Mouse (Mus musculus): ENCODE results near the gene Map3k6. TPM values are rescaled to one million over a fixed set of nuclear protein-coding genes. Genes with fewer than 3 reads are reported as not detected.

The Map3k6 gene
- polyA plus RNA-seq, 1 experiment from 2014 or later, result 1.7 TPM

GRCm38 (mm10) chr4:133299701-133300100, 59.1 kb downstream of the Map3k6 start:
- no peak overlapping the region for H3K4me3 ChIP-seq
- WGBS, result 57% methylated on average over 5 of the region's 5 CpGs
- no peak for DNase-seq (ENCODE audit: low spot score)
- peaks cover 63% of the 10 kb centered on the region for H3K36me3 ChIP-seq
- peaks cover 5% of the 10 kb centered on the region; the same call in 1 of the 2 replicates for H3K27me3 ChIP-seq (ENCODE audit: low read depth, poor library complexity, severe bottlenecking)
- no peaks in the 10 kb centered on the region for H3K9me3 ChIP-seq (replicated peaks)
- no peak overlapping the region for H3K27ac ChIP-seq
- H3K4me1 ChIP-seq, result peaks cover 24% of the 10 kb centered on the region

GRCm38 (mm10) chr4:133300421-133300820, 59.8 kb downstream of the Map3k6 start:
- Histone ChIP-seq H3K4me3 (no peak overlapping the region), H3K9me3 (replicated peaks) (no peaks in the 10 kb centered on the region), H3K4me1 (peaks cover 24% of the 10 kb centered on the region), H3K27ac (no peak overlapping the region), H3K36me3 (peaks cover 57% of the 10 kb centered on the region), H3K27me3 (ENCODE audit: low read depth, poor library complexity, severe bottlenecking) (no peaks in the 10 kb centered on the region)
- 85% methylated on average over 11 of the region's 11 CpGs for WGBS
- DNase-seq (ENCODE audit: low spot score), result no peak

GRCm38 (mm10) chr4:133301802-133302201, 61.2 kb downstream of the Map3k6 start:
- 23% methylated on average over 4 of the region's 4 CpGs for WGBS
- Histone ChIP-seq H3K27me3 (ENCODE audit: low read depth, poor library complexity, severe bottlenecking) (no peaks in the 10 kb centered on the region), H3K36me3 (peaks cover 52% of the 10 kb centered on the region), H3K4me3 (no peak overlapping the region), H3K9me3 (replicated peaks) (no peaks in the 10 kb centered on the region), H3K4me1 (peaks cover 24% of the 10 kb centered on the region), H3K27ac (peak overlapping the region; percentile 33; the same call in 1 of the 2 replicates)
- DNase-seq (ENCODE audit: low spot score), result peak; percentile 90

Small RNA genes lying within 50 kb of the gene (microRNA-seq; reads per million reads assigned to microRNA genes)
- gene Mir7017, result 1.5 reads per million

Other genes with a start within 250 kb of the Map3k6 start
- gene Ahdc1, start 229.6 kb upstream of the Map3k6 start, polyA plus RNA-seq (2016; fragmentation: Nextera tagmentation; extraction: Ambion mirVana), result 13.0 and 13.8 TPM in 2 replicates
- gene Wasf2, start 110.3 kb upstream of the Map3k6 start, polyA plus RNA-seq (2016; fragmentation: Nextera tagmentation; extraction: Ambion mirVana), result 62.9 and 73.7 TPM in 2 replicates
- 3.1 and 4.1 TPM in 2 replicates for gene Cd164l2, start 28.7 kb upstream of the Map3k6 start, polyA plus RNA-seq (2016; fragmentation: Nextera tagmentation; extraction: Ambion mirVana)
- gene Gpr3, start 28.3 kb upstream of the Map3k6 start, polyA plus RNA-seq (2016; fragmentation: Nextera tagmentation; extraction: Ambion mirVana), result 0.51 and 0.72 TPM in 2 replicates
- gene Sytl1, start 22.3 kb downstream of the Map3k6 start, polyA plus RNA-seq (2016; fragmentation: Nextera tagmentation; extraction: Ambion mirVana), result 2.0 and 2.5 TPM in 2 replicates
- gene Tmem222, start 37.0 kb downstream of the Map3k6 start, polyA plus RNA-seq (2016; fragmentation: Nextera tagmentation; extraction: Ambion mirVana), result 93.7 and 98.5 TPM in 2 replicates
- 14.3 and 15.5 TPM in 2 replicates for gene Wdtc1, start 112.7 kb downstream of the Map3k6 start, polyA plus RNA-seq (2016; fragmentation: Nextera tagmentation; extraction: Ambion mirVana)
- 8.7 and 9.0 TPM in 2 replicates for gene Slc9a1, start 128.9 kb downstream of the Map3k6 start, polyA plus RNA-seq (2016; fragmentation: Nextera tagmentation; extraction: Ambion mirVana)
- 0.68 and 1.1 TPM in 2 replicates for gene Tent5b, start 239.3 kb downstream of the Map3k6 start, polyA plus RNA-seq (2016; fragmentation: Nextera tagmentation; extraction: Ambion mirVana)

Measured in limb, embryonic 10.5 days (tissue).